Mouse (Mus musculus): Measurements from ENCODE around the gene Tjp1. TPM values are rescaled to one million over a fixed set of nuclear protein-coding genes. Genes with fewer than 3 reads are reported as not detected.

The Tjp1 gene
- 100 to 1,000 TPM; 101 to 110 TPM for total RNA-seq (2021)

- intact Hi-C loops (cut with DNase I): loop anchor here (10.0 kb wide), 1 partner anchor 87 kb away; no protein-coding TSS in a partner anchor
- DNase-seq: peak; percentile 51
Measured at GRCm38 (mm10) chr7:65527071-65528007, at the start of gene Tjp1. Gene Tjp1, minus strand, starts transcription at chr7:65527781.

GRCm38 (mm10) chr7:65577118-65577517, 49.5 kb upstream of the Tjp1 start:
- intact Hi-C loops (cut with DNase I): no loop called here
- peak; percentile 84 for DNase-seq

- intact Hi-C loops (cut with DNase I): no loop called here
- peak; percentile 71 for DNase-seq
Measured at GRCm38 (mm10) chr7:65572731-65573130, 45.1 kb upstream of the Tjp1 start.

- peak; percentile 12 for DNase-seq
- intact Hi-C loops (cut with DNase I): no loop called here
Measured at GRCm38 (mm10) chr7:65570691-65571090, 43.1 kb upstream of the Tjp1 start.

- intact Hi-C loops (cut with DNase I): no loop called here
- DNase-seq: peak; percentile 67
Measured at GRCm38 (mm10) chr7:65555996-65556395, 28.4 kb upstream of the Tjp1 start.

- no peak for DNase-seq
- intact Hi-C loops (cut with DNase I): no loop called here
Measured at GRCm38 (mm10) chr7:65545741-65546140, 18.2 kb upstream of the Tjp1 start.

- intact Hi-C loops (cut with DNase I): no loop called here
- DNase-seq: no peak
Measured at GRCm38 (mm10) chr7:65532689-65533088, 5.1 kb upstream of the Tjp1 start.

GRCm38 (mm10) chr7:65523116-65523515, 4.5 kb downstream of the Tjp1 start:
- intact Hi-C loops (cut with DNase I): loop anchor here (10.0 kb wide), 1 partner anchor 92 kb away; no protein-coding TSS in a partner anchor

GRCm38 (mm10) chr7:65522490-65522889, 5.1 kb downstream of the Tjp1 start:
- no peak for DNase-seq
- intact Hi-C loops (cut with DNase I): loop anchor here (10.0 kb wide), 1 partner anchor 92 kb away; no protein-coding TSS in a partner anchor

More at GRCm38 (mm10) chr7:65523116-65523515, 4.5 kb downstream of the Tjp1 start:
- no peak for DNase-seq

- no peak for DNase-seq
- intact Hi-C loops (cut with DNase I): loop anchor here (10.0 kb wide), 1 partner anchor 94 kb away; no protein-coding TSS in a partner anchor
Measured at GRCm38 (mm10) chr7:65520622-65521021, 7.0 kb downstream of the Tjp1 start.

- intact Hi-C loops (cut with DNase I): loop anchor here (10.0 kb wide), 1 partner anchor 95 kb away; no protein-coding TSS in a partner anchor
- peak; percentile 80 for DNase-seq
Measured at GRCm38 (mm10) chr7:65519788-65520563, 7.6 kb downstream of the Tjp1 start.

GRCm38 (mm10) chr7:65516903-65517302, 10.7 kb downstream of the Tjp1 start:
- no peak for DNase-seq
- intact Hi-C loops (cut with DNase I): no loop called here

GRCm38 (mm10) chr7:65513451-65514179, 14.0 kb downstream of the Tjp1 start:
- intact Hi-C loops (cut with DNase I): no loop called here
- DNase-seq: peak; percentile 51

- intact Hi-C loops (cut with DNase I): no loop called here
- peak; percentile 79 for DNase-seq
Measured at GRCm38 (mm10) chr7:65509357-65509756, 18.2 kb downstream of the Tjp1 start.

GRCm38 (mm10) chr7:65507341-65507740, 20.2 kb downstream of the Tjp1 start:
- intact Hi-C loops (cut with DNase I): no loop called here
- no peak for DNase-seq

- no peak for DNase-seq
- intact Hi-C loops (cut with DNase I): loop anchor here (5.0 kb wide), 1 partner anchor 185 kb away; no protein-coding TSS in a partner anchor
Measured at GRCm38 (mm10) chr7:65502486-65503322, 24.9 kb downstream of the Tjp1 start.

- no peak for DNase-seq
- intact Hi-C loops (cut with DNase I): loop anchor here (5.0 kb wide), 1 partner anchor 183 kb away; no protein-coding TSS in a partner anchor
Measured at GRCm38 (mm10) chr7:65500746-65501145, 26.8 kb downstream of the Tjp1 start.

- intact Hi-C loops (cut with DNase I): no loop called here
- peak; percentile 75 for DNase-seq
Measured at GRCm38 (mm10) chr7:65497733-65498583, 29.6 kb downstream of the Tjp1 start.

Measured in left cerebral cortex, postnatal 4 days (tissue).